Mouse (Mus musculus): ENCODE data around the gene Rere. TPM values are rescaled to one million over a fixed set of nuclear protein-coding genes. Genes with fewer than 3 reads are reported as not detected.

Gene Rere
- total RNA-seq, 2 experiments from 2014 or later: 150 to 160 TPM

GRCm38 (mm10) chr4:150338906-150339650, 57.6 kb downstream of the Rere start:
- DNase-seq (ENCODE audit: low spot score in 2 of 2): no peak

GRCm38 (mm10) chr4:150340796-150341525, 59.5 kb downstream of the Rere start:
- DNase-seq (ENCODE audit: low spot score in 2 of 2): no peak

DNA sequence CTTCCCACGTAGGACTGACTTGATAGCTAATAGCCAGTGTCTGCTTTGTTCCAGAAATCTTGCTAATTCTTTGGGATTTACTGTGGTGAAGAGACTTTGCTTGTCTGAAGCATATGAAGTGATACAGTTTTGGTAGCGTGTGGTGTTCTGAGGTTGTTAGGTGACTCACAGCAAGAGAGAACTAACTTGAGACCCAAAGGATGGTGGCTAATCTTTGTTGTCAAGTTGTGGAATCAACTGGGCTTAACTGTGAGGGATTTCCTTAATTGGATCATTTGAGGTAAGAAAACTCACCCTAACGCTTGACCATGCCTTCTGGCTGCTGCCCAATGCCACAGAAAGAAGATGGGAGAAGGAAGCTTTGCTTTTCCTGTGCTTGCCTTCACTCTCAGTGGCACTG, 63.1 kb downstream of the Rere start:
- no peak for DNase-seq (ENCODE audit: low spot score in 2 of 2)

GRCm38 (mm10) chr4:150346651-150347386, 65.4 kb downstream of the Rere start:
- no peak for DNase-seq (ENCODE audit: low spot score in 2 of 2)

- DNase-seq (ENCODE audit: low spot score in 2 of 2): no peak
Measured at GRCm38 (mm10) chr4:150347387-150347672, 65.9 kb downstream of the Rere start.

DNA sequence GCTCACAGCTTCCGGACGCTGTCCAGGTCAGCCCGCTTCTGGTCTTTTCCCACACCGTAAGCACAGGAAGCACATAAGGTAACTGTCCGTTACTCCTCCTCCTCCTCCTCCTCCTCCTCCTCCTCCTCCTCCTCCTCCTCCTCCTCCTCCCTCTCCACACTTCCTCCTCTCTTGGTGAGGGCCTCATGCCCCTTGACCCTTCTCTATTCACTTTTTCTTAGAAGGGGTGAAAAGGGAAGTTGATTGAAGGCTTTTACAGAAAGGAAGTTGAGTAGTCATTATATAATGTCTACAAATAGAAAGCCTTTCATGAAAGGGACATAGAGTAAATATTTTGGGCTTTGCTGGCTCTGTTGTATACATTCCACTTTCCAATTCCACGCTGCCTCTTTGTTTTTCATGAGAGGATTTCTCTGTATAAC, 68.2 kb downstream of the Rere start:
- no peak for DNase-seq (ENCODE audit: low spot score in 2 of 2)

GRCm38 (mm10) chr4:150351419-150352075, 70.1 kb downstream of the Rere start:
- no peak for DNase-seq (ENCODE audit: low spot score in 2 of 2)

DNA sequence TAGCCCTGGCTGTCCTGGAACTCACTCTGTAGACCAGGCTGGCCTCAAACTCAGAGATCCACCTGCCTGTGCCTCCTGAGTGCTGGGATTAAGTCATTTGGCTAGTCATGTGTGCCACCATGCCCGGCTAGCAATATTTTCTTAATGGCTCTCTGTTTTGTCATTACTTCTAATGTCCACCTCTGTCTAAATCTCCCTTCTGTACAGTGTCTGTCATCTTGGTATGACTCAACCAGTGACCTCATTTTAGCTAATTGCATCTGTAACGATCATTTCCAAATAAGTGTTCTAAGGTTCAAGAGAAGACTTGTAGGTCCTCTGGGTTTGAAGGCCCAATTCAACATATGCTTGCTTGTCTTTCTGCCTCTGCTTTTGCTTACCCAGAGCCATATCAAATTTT, 71.3 kb downstream of the Rere start:
- DNase-seq (ENCODE audit: low spot score in 2 of 2): no peak

DNA sequence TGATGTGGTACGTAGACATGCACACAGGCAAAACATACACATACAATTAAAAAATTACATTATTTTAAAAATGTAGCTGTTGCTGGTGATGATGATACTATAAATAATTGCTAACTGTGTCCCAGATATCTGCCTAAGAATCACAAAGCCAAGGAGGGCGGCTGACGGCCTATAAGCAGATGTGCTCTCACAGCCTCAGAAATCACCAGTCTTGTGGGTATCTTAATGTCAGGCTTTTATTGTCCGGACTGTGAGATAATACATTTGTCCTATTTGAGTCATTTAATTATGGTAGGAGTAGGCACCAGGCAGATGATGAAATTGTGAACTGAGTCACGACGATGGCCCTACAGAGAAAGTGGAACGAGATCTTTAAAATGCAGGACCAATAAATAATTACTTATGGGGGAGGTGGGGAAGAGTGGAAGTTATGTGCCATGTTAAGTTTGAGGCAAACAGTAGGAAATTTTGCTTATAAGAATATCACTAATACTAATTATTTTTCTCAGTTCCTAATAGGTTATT, 72.0 kb downstream of the Rere start:
- no peak for DNase-seq (ENCODE audit: low spot score in 2 of 2)

- DNase-seq (ENCODE audit: low spot score in 2 of 2): no peak
Measured at GRCm38 (mm10) chr4:150355801-150356200, 74.4 kb downstream of the Rere start.

- no peak for DNase-seq (ENCODE audit: low spot score in 2 of 2)
Measured at GRCm38 (mm10) chr4:150361986-150362691, 80.7 kb downstream of the Rere start.

- DNase-seq (ENCODE audit: low spot score in 2 of 2): no peak
Measured at GRCm38 (mm10) chr4:150362858-150363257, 81.4 kb downstream of the Rere start.

DNA sequence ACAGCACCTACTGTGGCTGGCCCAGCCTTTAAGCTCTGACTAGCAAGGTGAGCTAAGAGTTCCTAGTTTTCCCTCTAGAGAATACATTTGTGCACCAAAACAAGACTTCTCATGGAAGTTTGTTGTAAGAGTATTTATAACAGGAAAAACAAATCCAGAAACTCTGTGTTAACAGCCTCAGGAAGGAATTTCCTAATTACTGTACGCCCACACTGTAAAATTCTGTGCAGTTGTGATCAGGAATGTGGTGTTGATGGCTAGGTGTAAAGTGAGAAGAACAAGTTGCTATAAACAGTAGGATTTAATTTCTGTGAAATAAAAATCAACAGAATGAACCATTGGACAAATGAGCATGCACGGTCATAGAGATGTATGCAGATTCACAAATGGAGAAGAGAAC, 83.3 kb downstream of the Rere start:
- DNase-seq (ENCODE audit: low spot score in 2 of 2): no peak

DNA sequence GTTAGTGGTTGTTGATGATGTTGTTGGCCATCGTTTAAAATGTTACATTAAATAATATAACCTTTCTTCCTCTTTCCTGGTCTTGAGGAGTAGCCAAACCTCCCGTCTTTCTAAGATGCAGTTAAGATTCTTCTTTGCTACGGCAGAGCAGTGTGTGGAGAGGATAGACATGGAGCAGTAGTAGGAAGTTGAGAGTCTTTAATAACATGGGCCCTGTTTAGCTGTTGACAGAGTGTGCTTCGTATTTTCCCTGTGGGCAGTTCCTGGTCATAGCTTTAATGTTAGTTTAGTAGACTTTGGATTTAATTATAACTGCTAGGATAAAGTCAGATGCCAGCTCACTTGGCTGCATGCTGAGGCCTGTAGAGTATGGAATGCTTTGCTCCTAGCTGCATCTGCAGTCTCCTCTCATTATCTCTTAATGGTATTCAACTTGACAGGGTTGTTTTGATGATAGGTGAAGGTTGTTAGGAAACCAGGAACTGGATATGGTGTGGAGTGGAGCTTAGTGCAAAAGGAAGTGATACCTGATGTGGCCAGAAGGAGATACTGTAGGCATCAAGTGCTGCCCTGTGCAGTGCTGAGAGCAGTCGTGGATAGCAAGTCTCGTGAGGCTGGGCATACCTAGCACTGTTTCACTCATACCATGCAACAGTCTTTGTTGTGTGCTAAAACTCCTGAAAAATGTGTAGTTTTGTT, 85.2 kb downstream of the Rere start:
- no peak for DNase-seq (ENCODE audit: low spot score in 2 of 2)

DNA sequence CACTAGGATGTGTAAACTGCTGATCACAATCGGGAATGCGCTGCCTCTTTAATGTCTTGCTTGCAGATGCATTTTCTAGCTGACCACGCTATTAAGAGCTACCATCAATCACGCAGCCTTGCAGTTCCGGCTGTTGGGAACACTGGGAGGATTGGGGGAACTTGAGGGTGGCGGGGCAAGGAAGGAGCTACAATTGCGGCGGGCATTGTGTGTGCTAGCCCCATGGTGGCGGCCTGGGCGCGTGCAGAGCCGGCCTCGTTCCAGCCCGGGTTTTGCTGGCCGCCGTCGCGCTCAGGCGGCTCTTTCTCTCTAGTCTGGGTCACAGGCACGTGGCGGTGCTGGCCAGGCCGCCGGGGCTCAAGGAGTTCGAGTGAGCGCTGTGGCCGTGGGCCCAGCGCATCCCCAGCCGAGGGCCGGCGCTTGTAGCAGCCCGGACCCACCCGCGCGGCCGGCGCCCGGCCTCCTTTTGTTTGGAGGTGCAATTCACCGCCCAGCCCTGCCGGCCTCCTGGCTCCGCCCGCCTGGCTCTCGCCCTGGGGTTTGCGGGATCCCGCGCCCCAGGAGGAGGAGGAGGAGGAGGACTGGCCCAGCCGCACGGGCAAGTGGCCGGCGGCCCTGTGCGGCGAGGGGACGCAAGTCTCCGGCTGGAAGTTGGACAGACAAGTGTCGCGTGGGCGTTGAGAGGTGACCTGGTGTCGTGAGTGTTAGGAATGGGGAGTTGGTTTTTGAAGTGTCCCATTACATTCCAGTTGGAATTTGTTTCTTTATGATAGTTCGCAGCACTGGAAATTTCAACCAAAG, 90.3 kb downstream of the Rere start:
- peak; percentile 46 to 57 for DNase-seq (ENCODE audit: low spot score in 2 of 2)

DNA sequence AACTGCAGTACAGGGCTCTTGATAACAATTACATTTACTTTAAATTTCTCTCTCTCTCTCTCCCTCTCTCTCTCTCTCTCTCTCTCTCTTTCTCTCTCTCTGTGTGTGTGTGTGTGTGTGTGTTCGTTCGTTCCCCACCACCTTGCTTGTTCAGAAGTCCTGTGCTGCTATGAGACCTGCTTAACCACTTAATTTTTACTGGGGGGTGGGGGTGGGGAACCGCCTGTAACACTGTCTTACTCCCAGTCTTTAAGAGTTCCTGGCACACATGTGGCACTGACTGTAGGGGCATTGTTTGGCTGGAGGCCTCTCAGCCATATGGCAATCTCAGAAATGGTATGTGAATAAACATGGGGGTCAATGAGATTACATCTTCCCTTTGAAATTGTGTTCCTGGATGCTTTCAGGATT, 91.2 kb downstream of the Rere start:
- no peak for DNase-seq (ENCODE audit: low spot score in 2 of 2)

DNA sequence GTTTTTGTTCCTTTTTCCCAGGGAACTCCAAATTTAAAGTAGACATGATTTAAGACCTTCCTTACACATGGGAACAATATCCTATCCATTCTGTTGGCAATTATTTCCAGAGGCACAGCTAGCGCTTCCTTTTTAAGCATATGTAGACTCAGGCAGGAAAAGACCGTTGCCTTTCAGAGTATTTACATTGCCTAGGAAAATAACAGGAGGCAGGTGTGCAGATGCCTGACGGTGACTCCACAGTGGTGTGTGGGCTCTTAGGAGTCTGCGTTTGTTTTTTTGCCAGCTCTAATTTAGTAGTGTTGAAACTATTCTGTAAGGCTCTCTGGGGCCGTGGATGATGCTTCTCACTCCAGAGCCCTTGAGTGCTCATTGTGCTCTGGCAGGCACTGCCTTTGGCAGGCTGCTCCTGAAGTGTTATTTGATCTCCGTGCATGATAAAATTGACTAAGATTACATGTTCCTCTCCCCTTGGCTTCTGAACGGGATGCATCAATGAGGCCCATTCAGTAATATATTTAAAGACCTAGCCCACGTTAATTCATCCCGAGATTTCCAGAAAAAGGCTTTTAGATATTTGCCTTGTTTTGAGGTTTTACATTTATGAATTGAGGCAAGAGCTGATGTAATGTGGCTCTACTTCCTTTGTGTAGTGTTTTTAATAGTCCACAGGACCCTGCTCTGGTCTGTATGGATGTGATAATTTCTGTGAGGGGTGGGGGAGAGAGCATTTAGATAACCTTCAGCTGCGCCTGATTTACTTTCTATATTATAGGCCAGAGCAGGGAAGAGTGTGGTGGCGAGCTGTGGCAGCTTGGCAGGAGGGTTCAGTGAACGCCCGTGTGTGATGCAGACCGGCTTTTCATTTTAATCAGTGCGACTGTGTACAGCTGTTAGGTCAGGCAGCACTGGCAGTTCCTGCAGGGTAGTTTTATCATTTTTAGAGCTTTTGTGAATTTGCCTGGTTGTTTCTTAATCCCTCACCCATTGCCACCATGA, 92.0 kb downstream of the Rere start:
- DNase-seq (ENCODE audit: low spot score in 2 of 2): no peak

Data from adrenal gland, postnatal 4 days (tissue).